Mouse (Mus musculus): ENCODE data around the gene Col8a2. TPM values are rescaled to one million over a fixed set of nuclear protein-coding genes. Genes with fewer than 3 reads are reported as not detected.

The Col8a2 gene
- polyA plus RNA-seq, 1 experiment from 2014 or later = 7.4 TPM

DNA sequence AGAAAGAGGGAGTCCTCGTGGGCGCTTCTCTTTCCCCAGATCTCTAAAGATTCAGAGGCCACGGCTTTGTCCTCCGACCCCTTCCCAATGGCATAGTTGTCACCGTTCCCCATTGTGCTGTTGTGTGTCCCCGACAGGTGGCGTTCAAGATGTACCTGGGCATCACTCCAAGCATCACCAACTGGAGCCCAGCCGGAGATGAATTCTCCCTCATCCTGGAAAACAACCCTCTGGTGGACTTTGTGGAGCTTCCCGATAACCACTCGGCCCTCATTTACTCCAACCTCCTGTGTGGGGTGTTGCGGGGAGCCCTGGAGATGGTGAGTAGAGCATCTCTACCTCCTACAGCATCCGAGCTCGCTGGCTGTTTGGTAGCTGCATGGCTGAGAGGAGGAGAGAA is 12.8 kb upstream of the Col8a2 start:
- WGBS = 73% methylated on average over 13 of the region's 13 CpGs
- Histone ChIP-seq H3K4me1 (ENCODE audit: control insufficient read depth, insufficient read depth, low read length) (no peaks in the 10 kb centered on the region), H3K9me3 (ENCODE audit: control insufficient read depth, low read length) (no peaks in the 10 kb centered on the region), H3K27me3 (ENCODE audit: control insufficient read depth, insufficient read depth, low read length) (no peaks in the 10 kb centered on the region), H3K9ac (ENCODE audit: low read length) (no peak overlapping the region), H3K36me3 (ENCODE audit: control insufficient read depth, insufficient read depth, low read length) (peaks cover 5% of the 10 kb centered on the region), H3K27ac (ENCODE audit: low read depth, low read length) (no peak overlapping the region), H3K4me2 (ENCODE audit: low read depth) (no peak overlapping the region), H3K4me3 (ENCODE audit: low read depth, low read length) (no peak overlapping the region)
- ATAC-seq (ENCODE audit: insufficient read depth, low FRiP score, low TSS enrichment) = no peak
- DNase-seq (ENCODE audit: low spot score) = no peak

DNA sequence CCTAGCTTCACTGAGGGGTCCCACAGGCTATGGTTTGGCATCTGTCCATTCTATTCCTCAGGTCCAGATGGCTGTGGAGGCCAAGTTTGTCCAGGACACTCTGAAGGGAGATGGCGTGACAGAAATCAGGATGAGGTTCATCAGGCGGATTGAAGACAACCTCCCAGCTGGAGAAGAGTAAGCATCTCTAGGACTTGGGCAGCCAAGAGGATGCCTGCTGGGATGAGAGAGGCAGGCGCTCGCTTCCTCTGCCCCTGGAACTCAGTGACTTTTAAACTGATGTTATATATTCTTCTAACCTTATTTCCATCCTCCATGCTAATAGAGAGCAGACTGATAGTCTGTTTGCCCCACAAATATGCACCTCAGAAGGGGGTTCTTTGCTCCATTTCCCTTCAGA is 11.5 kb upstream of the Col8a2 start:
- 98% methylated on average over 4 of the region's 4 CpGs for WGBS
- H3K9me3 ChIP-seq (ENCODE audit: control insufficient read depth, low read length) = no peaks in the 10 kb centered on the region
- H3K4me3 ChIP-seq (ENCODE audit: low read depth, low read length) = no peak overlapping the region
- no peak overlapping the region for H3K4me2 ChIP-seq (ENCODE audit: low read depth)
- no peak overlapping the region for H3K9ac ChIP-seq (ENCODE audit: low read length)
- ATAC-seq (ENCODE audit: insufficient read depth, low FRiP score, low TSS enrichment) (no peak), DNase-seq (ENCODE audit: low spot score) (no peak)
- H3K4me1 ChIP-seq (ENCODE audit: control insufficient read depth, insufficient read depth, low read length) = no peaks in the 10 kb centered on the region
- H3K36me3 ChIP-seq (ENCODE audit: control insufficient read depth, insufficient read depth, low read length) = peaks cover 5% of the 10 kb centered on the region
- H3K27ac ChIP-seq (ENCODE audit: low read depth, low read length) = no peak overlapping the region
- no peaks in the 10 kb centered on the region for H3K27me3 ChIP-seq (ENCODE audit: control insufficient read depth, insufficient read depth, low read length)

DNA sequence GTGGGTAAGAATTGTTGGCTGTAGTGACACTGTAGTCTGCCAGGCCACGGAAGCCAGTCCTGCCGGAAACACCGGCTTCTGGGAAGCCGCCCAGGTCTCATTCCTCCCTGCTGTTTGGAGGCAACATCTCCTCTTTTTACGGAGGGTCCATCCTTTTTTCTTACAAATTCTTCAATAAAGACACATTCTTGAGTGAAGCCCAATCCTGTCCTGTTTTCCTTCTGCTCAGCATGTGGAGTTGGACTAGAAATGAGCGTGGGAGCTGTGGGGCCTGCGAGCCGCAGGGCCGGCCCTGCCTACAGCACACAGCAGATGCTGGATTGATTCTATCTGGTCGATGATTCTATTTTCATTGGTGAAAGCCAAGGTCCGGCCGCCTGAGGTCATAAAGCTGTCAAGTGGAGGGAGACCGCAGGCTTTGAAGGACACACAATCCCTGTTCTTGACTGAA is 10.9 kb upstream of the Col8a2 start:
- ATAC-seq (ENCODE audit: insufficient read depth, low FRiP score, low TSS enrichment) (no peak), DNase-seq (ENCODE audit: low spot score) (no peak)
- no peak overlapping the region for H3K4me2 ChIP-seq (ENCODE audit: low read depth)
- H3K27ac ChIP-seq (ENCODE audit: low read depth, low read length) = no peak overlapping the region
- no peaks in the 10 kb centered on the region for H3K27me3 ChIP-seq (ENCODE audit: control insufficient read depth, insufficient read depth, low read length)
- no peaks in the 10 kb centered on the region for H3K9me3 ChIP-seq (ENCODE audit: control insufficient read depth, low read length)
- WGBS = 89% methylated on average over 13 of the region's 13 CpGs
- H3K36me3 ChIP-seq (ENCODE audit: control insufficient read depth, insufficient read depth, low read length) = peaks cover 5% of the 10 kb centered on the region
- no peak overlapping the region for H3K9ac ChIP-seq (ENCODE audit: low read length)
- no peaks in the 10 kb centered on the region for H3K4me1 ChIP-seq (ENCODE audit: control insufficient read depth, insufficient read depth, low read length)
- no peak overlapping the region for H3K4me3 ChIP-seq (ENCODE audit: low read depth, low read length)

DNA sequence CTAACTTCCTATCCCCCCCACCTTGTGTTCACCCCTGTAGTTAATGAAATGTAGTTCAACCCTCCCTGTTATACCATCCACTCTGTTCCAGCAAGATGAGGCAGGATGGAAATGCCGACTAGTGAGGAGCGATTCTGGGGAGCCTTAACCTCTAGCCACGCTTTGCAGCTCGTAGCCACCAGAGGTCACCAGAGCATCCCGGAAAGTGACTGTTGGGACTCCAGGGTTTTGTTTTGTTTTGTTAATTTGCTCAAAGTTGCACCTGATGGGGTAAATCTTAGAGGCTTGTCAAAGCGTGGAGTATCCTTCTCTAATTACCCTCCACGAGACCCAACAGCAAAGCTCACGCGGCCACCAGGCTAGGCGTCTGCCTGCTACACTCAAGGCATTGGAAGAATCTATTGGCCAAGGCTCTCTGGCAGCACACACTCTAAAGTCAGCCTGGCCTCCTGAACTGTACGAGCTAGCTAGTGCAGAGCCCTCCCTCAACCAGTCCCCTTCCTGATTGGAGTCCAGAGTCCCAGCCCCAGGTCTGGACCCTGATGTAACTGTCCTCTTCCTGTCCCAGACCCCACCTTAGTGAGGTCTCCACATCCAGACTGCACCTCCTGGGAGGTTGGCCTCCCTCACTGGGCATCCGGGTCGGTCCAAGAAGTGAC is 8.6 kb upstream of the Col8a2 start:
- Histone ChIP-seq H3K9me3 (ENCODE audit: control insufficient read depth, low read length) (no peaks in the 10 kb centered on the region), H3K4me2 (ENCODE audit: low read depth) (no peak overlapping the region), H3K27me3 (ENCODE audit: control insufficient read depth, insufficient read depth, low read length) (no peaks in the 10 kb centered on the region), H3K4me1 (ENCODE audit: control insufficient read depth, insufficient read depth, low read length) (no peaks in the 10 kb centered on the region), H3K9ac (ENCODE audit: low read length) (no peak overlapping the region), H3K27ac (ENCODE audit: low read depth, low read length) (no peak overlapping the region), H3K36me3 (ENCODE audit: control insufficient read depth, insufficient read depth, low read length) (peaks cover 3% of the 10 kb centered on the region), H3K4me3 (ENCODE audit: low read depth, low read length) (no peak overlapping the region)
- WGBS = 6% methylated on average over 13 of the region's 13 CpGs
- ATAC-seq (ENCODE audit: insufficient read depth, low FRiP score, low TSS enrichment) (no peak), DNase-seq (ENCODE audit: low spot score) (peak; percentile 70)

DNA sequence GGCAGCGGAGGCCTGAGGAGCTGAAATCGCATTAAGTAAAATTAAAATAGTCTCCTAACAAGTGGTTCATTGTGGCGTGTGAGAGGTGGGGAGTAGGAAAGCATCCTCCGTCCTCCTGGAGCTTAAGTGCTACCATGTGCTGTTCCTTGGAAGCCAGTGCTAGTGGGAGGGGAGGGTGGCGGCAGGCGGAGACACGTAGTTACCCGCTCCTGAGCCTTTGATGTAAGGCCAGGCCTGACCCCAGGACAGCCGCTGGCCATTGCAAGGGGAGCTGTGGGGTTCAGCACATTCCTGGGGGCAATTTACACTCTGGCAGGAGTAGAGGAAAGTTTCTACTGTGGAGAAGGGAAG is 8.1 kb upstream of the Col8a2 start:
- no peaks in the 10 kb centered on the region for H3K27me3 ChIP-seq (ENCODE audit: control insufficient read depth, insufficient read depth, low read length)
- H3K36me3 ChIP-seq (ENCODE audit: control insufficient read depth, insufficient read depth, low read length) = peaks cover 3% of the 10 kb centered on the region
- ATAC-seq (ENCODE audit: insufficient read depth, low FRiP score, low TSS enrichment) (no peak), DNase-seq (ENCODE audit: low spot score) (no peak)
- H3K27ac ChIP-seq (ENCODE audit: low read depth, low read length) = 0 out of 2 replicates have a peak overlapping the region, but pooled peaks have one; percentile 34
- H3K9ac ChIP-seq (ENCODE audit: low read length) = no peak overlapping the region
- no peak overlapping the region for H3K4me2 ChIP-seq (ENCODE audit: low read depth)
- 23% methylated on average over 9 of the region's 9 CpGs for WGBS
- H3K9me3 ChIP-seq (ENCODE audit: control insufficient read depth, low read length) = no peaks in the 10 kb centered on the region
- no peak overlapping the region for H3K4me3 ChIP-seq (ENCODE audit: low read depth, low read length)
- no peaks in the 10 kb centered on the region for H3K4me1 ChIP-seq (ENCODE audit: control insufficient read depth, insufficient read depth, low read length)

DNA sequence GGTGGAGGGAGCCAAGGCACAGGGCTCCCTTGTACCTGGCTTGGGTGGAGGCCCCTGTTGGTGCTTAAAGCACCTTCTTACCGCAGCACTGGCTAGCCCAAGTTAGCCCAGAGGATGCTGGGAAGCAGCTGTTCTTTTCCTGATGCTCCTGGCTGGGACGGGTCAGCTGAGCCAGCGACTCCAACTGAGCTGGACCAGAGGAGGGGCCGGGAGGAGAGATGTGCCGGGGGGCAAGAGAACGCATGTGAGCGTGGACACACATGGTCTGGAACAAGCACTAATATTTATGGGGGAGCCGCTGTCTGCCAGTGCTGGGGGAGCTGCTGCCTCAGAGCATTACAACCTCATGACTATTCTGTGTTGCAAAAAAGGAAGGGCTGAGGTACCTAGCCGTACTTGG is 7.6 kb upstream of the Col8a2 start:
- WGBS = 37% methylated on average over 9 of the region's 9 CpGs
- Histone ChIP-seq H3K9ac (ENCODE audit: low read length) (no peak overlapping the region), H3K27me3 (ENCODE audit: control insufficient read depth, insufficient read depth, low read length) (no peaks in the 10 kb centered on the region), H3K27ac (ENCODE audit: low read depth, low read length) (0 out of 2 replicates have a peak overlapping the region, but pooled peaks have one; percentile 34), H3K9me3 (ENCODE audit: control insufficient read depth, low read length) (no peaks in the 10 kb centered on the region), H3K36me3 (ENCODE audit: control insufficient read depth, insufficient read depth, low read length) (peaks cover 2% of the 10 kb centered on the region), H3K4me2 (ENCODE audit: low read depth) (no peak overlapping the region), H3K4me3 (ENCODE audit: low read depth, low read length) (no peak overlapping the region), H3K4me1 (ENCODE audit: control insufficient read depth, insufficient read depth, low read length) (no peaks in the 10 kb centered on the region)
- DNase-seq (ENCODE audit: low spot score) (no peak), ATAC-seq (ENCODE audit: insufficient read depth, low FRiP score, low TSS enrichment) (no peak)

DNA sequence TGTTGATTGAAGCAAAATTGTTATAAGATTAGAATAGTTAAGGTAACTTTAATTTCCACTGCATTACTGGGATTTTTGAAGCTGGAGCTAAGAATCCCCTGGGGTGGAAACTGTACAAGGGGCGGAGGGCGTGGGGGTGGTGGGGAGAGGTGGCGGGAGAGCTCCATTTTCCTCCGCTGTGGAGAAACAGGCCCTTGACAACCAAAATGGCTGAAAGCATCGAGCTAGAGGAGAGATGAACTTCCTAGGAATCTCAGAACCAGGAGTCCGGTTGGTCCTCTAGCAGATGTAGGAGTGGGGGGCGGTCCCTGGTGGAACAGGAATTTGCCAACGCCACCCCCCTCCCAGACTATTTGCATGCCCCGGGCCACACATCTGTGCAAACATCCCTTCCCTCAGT is 4.9 kb upstream of the Col8a2 start:
- Histone ChIP-seq H3K9me3 (ENCODE audit: control insufficient read depth, low read length) (no peaks in the 10 kb centered on the region), H3K4me2 (ENCODE audit: low read depth) (no peak overlapping the region), H3K27ac (ENCODE audit: low read depth, low read length) (no peak overlapping the region), H3K36me3 (ENCODE audit: control insufficient read depth, insufficient read depth, low read length) (no peaks in the 10 kb centered on the region), H3K27me3 (ENCODE audit: control insufficient read depth, insufficient read depth, low read length) (peaks cover 11% of the 10 kb centered on the region), H3K4me3 (ENCODE audit: low read depth, low read length) (no peak overlapping the region), H3K9ac (ENCODE audit: low read length) (no peak overlapping the region), H3K4me1 (ENCODE audit: control insufficient read depth, insufficient read depth, low read length) (0 out of 2 replicates have a peak, but pooled peaks cover 3% of the 10 kb centered on the region)
- ATAC-seq (ENCODE audit: insufficient read depth, low FRiP score, low TSS enrichment) (no peak), DNase-seq (ENCODE audit: low spot score) (no peak)
- WGBS = 61% methylated on average over 9 of the region's 9 CpGs

DNA sequence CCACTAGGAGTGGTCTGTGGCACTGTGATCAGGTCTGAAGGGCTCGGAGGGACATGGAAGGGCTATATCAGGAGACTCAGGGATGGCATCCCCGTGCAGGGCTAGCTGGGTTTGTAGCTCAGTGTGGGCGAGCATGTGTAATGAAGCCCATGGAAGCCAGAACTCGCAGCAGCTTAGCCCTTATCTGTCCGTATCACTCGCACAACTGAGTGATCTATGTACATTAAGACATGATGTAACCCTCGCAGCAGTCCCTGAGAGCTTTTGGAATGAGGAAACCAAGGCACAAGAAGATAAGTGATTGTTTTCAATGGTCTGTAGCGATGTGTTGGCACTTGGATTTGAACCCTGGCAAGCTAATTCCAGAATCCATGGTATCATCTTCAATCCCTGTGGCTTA is 3.0 kb upstream of the Col8a2 start:
- H3K36me3 ChIP-seq (ENCODE audit: control insufficient read depth, insufficient read depth, low read length) = no peaks in the 10 kb centered on the region
- 89% methylated on average over 8 of the region's 8 CpGs for WGBS
- H3K4me3 ChIP-seq (ENCODE audit: low read depth, low read length) = no peak overlapping the region
- H3K27me3 ChIP-seq (ENCODE audit: control insufficient read depth, insufficient read depth, low read length) = peaks cover 29% of the 10 kb centered on the region
- H3K9ac ChIP-seq (ENCODE audit: low read length) = no peak overlapping the region
- H3K27ac ChIP-seq (ENCODE audit: low read depth, low read length) = no peak overlapping the region
- no peak for ATAC-seq (ENCODE audit: insufficient read depth, low FRiP score, low TSS enrichment)
- no peaks in the 10 kb centered on the region for H3K9me3 ChIP-seq (ENCODE audit: control insufficient read depth, low read length)
- 0 out of 2 replicates have a peak, but pooled peaks cover 5% of the 10 kb centered on the region for H3K4me1 ChIP-seq (ENCODE audit: control insufficient read depth, insufficient read depth, low read length)
- H3K4me2 ChIP-seq (ENCODE audit: low read depth) = no peak overlapping the region
- no peak for DNase-seq (ENCODE audit: low spot score)

DNA sequence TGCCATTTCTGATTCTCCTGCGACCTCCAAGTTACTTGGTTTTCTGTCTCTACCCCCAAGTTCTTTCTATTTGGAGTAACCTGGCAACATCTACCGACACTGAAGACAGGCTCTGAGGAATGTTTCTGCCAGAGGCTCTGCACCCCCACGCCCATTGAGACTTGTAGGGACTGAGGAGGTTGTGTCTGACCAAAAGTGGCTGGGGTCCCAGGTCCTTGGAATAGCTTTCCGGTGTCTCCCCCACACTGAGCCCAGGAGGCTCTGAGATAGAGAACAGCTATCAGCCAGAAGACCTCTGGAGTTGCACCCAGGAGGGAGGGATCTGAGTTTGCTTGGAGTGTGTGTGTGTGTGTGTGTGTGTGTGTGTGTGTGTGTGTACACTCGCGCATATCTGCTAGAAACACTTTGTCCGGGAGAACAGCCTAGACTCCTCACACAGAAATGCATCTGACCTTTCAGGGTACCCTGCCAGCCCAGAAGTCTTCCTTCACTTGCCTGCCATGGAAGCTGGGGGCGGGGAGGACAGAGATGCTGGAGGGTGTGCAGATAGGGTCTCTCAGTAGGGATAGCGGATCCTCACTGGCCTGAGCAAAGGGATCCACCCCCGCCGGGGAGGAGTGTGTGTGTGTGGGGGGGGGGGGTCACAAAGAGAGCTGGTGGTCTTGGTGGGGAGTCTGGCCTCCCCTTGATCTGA is 856 bp downstream of the Col8a2 start:
- DNase-seq (ENCODE audit: low spot score) = no peak
- 46% methylated on average over 11 of the region's 11 CpGs for WGBS
- 0 out of 2 replicates have a peak, but pooled peaks cover 5% of the 10 kb centered on the region for H3K4me1 ChIP-seq (ENCODE audit: control insufficient read depth, insufficient read depth, low read length)
- H3K27me3 ChIP-seq (ENCODE audit: control insufficient read depth, insufficient read depth, low read length) = peaks cover 32% of the 10 kb centered on the region
- H3K4me2 ChIP-seq (ENCODE audit: low read depth) = no peak overlapping the region
- H3K27ac ChIP-seq (ENCODE audit: low read depth, low read length) = no peak overlapping the region
- H3K36me3 ChIP-seq (ENCODE audit: control insufficient read depth, insufficient read depth, low read length) = no peaks in the 10 kb centered on the region
- H3K9me3 ChIP-seq (ENCODE audit: control insufficient read depth, low read length) = no peaks in the 10 kb centered on the region
- H3K9ac ChIP-seq (ENCODE audit: low read length) = no peak overlapping the region
- ATAC-seq (ENCODE audit: insufficient read depth, low FRiP score, low TSS enrichment) = no peak
- H3K4me3 ChIP-seq (ENCODE audit: low read depth, low read length) = no peak overlapping the region
